Mouse (Mus musculus) forebrain, postnatal 0 days (tissue): ENCODE measurements at regions not wholly inside any gene's neighbourhood (a gene's known extent, or its start where the extent isn't known, plus 50 kb on each side); places are given as distances from the start of the nearest gene placed in this dataset.

Experiments used
- ATAC-seq: fragments of 200-750 bp; cut with Nextera tagmentation; 2 replicates; pipeline ENCODE4 v1.8.0; 2017; ENCODE audit warnings: mild to moderate bottlenecking, moderate library complexity
- DNase-seq: peaks from one replicate; pipeline ENCODE4 v3.0.0-alpha.2; 2015
- H3K27ac ChIP-seq: fragments of 300-500 bp; sonication (generic); 2 replicates; pipeline ENCODE4 v1.5.1; 2014; ENCODE audit warnings: low read depth, mild to moderate bottlenecking, antibody characterized with exemption, low read length, moderate library complexity, mixed read lengths
- H3K27me3 ChIP-seq: fragments of 300-500 bp; sonication (generic); 2 replicates; pipeline ENCODE4 v1.6.1; 2014; ENCODE audit warnings: mild to moderate bottlenecking, low read length, mixed read lengths; ENCODE audit not compliant: insufficient read depth
- H3K36me3 ChIP-seq: fragments of 300-500 bp; sonication (generic); 2 replicates; pipeline ENCODE4 v1.6.1; 2014; ENCODE audit warnings: mild to moderate bottlenecking, moderate library complexity; ENCODE audit not compliant: insufficient read depth
- H3K4me1 ChIP-seq: fragments of 300-500 bp; sonication (generic); 2 replicates; pipeline ENCODE4 v1.6.1; 2014; ENCODE audit warnings: antibody characterized with exemption; ENCODE audit not compliant: insufficient read depth
- H3K4me2 ChIP-seq: fragments of 300-500 bp; sonication (generic); 2 replicates; pipeline ENCODE4 v1.6.1; 2014; ENCODE audit warnings: low read depth, mild to moderate bottlenecking, moderate library complexity
- H3K4me3 ChIP-seq: fragments of 300-500 bp; sonication (generic); 2 replicates; pipeline ENCODE4 v1.5.1; 2014; ENCODE audit warnings: low read depth, low read length, mixed read lengths
- H3K9ac ChIP-seq: fragments of 300-500 bp; sonication (generic); 2 replicates; pipeline ENCODE4 v1.6.1; 2014; ENCODE audit warnings: mild to moderate bottlenecking
- H3K9me3 ChIP-seq: fragments of 300-500 bp; sonication (generic); 2 replicates; pipeline ENCODE4 v1.6.1; 2016; ENCODE audit warnings: low read length
- CTCF ChIP-seq: sonication (generic); IDR thresholded peaks from 2 replicates; pipeline ENCODE4 v1.5.1; 2016; ENCODE audit warnings: antibody characterized with exemption, control low read depth, low read depth
- WGBS: fragments of 180-500 bp; shearing (Covaris S2); extraction: QIAGEN DNeasy Blood & Tissue Kit; methylation state at CpG from one replicate; pipeline ENCODE4 v1.1.7; 2014; 5-methylcytosine and 5-hydroxymethylcytosine counted together

GRCm38 (mm10) chr7:68823646-68824045 lies 74.6 kb upstream of the Arrdc4 start:
- Histone ChIP-seq H3K36me3 (no peaks in the 10 kb centered on the region), H3K9ac (no peak overlapping the region), H3K4me2 (no peak overlapping the region), H3K27me3 (no peaks in the 10 kb centered on the region), H3K4me3 (no peak overlapping the region), H3K4me1 (no peaks in the 10 kb centered on the region), H3K9me3 (no peaks in the 10 kb centered on the region), H3K27ac (no peak overlapping the region)
- 45% methylated on average over 2 of the region's 2 CpGs for WGBS
- DNase-seq (no peak), ATAC-seq (peak; percentile 71)
- no peak for TF ChIP-seq CTCF

- 2% methylated on average over 7 of the region's 7 CpGs for WGBS
- no peak overlapping the region for H3K27ac ChIP-seq
- H3K9me3 ChIP-seq = no peaks in the 10 kb centered on the region
- no peaks in the 10 kb centered on the region for H3K27me3 ChIP-seq
- H3K4me2 ChIP-seq = no peak overlapping the region
- ATAC-seq = peak; percentile 81
- no peaks in the 10 kb centered on the region for H3K36me3 ChIP-seq
- no peak overlapping the region for H3K9ac ChIP-seq
- TF ChIP-seq CTCF = peak; percentile 98
- DNase-seq = peak; percentile 88
- H3K4me1 ChIP-seq = no peaks in the 10 kb centered on the region
- H3K4me3 ChIP-seq = no peak overlapping the region
These were observed 74.1 kb upstream of the Arrdc4 start for GRCm38 (mm10) chr7:68823189-68823588.

- Histone ChIP-seq H3K9me3 (no peaks in the 10 kb centered on the region), H3K4me3 (no peak overlapping the region), H3K36me3 (no peaks in the 10 kb centered on the region), H3K27ac (0 out of 2 replicates have a peak overlapping the region, but pooled peaks have one; percentile 42), H3K27me3 (no peaks in the 10 kb centered on the region), H3K4me1 (no peaks in the 10 kb centered on the region), H3K4me2 (no peak overlapping the region), H3K9ac (no peak overlapping the region)
- WGBS = 88% methylated on average over 15 of the region's 15 CpGs
- no peak for TF ChIP-seq CTCF
- DNase-seq (no peak), ATAC-seq (peak; percentile 25; the same call in 1 of the 2 replicates)
These were observed 66.0 kb upstream of the Arrdc4 start for GRCm38 (mm10) chr7:68814823-68815666.

- no peak overlapping the region for H3K4me3 ChIP-seq
- H3K4me2 ChIP-seq = no peak overlapping the region
- no peak overlapping the region for H3K9ac ChIP-seq
- no peaks in the 10 kb centered on the region for H3K27me3 ChIP-seq
- no peaks in the 10 kb centered on the region for H3K36me3 ChIP-seq
- no peak overlapping the region for H3K27ac ChIP-seq
- no peak for ATAC-seq
- H3K9me3 ChIP-seq = no peaks in the 10 kb centered on the region
- no peaks in the 10 kb centered on the region for H3K4me1 ChIP-seq
- TF ChIP-seq CTCF = no peak
- no peak for DNase-seq
- WGBS = 60% methylated on average over 8 of the region's 8 CpGs
These were observed 60.7 kb upstream of the Arrdc4 start for GRCm38 (mm10) chr7:68809782-68810181.
